Mouse (Mus musculus): ENCODE results near the gene Fbxl8. TPM values are rescaled to one million over a fixed set of nuclear protein-coding genes. Genes with fewer than 3 reads are reported as not detected.

Gene Fbxl8
- total RNA-seq, 2 experiments from 2014 or later, result 0.80 to 0.83 TPM

GRCm38 (mm10) chr8:105254966-105255350 lies 9.5 kb upstream of the Fbxl8 start, which contains the start of gene B3gnt9:
TSS of gene B3gnt9 (minus strand) at chr8:105255153.
- peak in 1 of 2 experiments; percentile 45 for DNase-seq (ENCODE audit: low spot score in 2 of 2)
- intact Hi-C loops (cut with DNase I), result no loop called here

- intact Hi-C loops (cut with DNase I), result no loop called here
Measured at GRCm38 (mm10) chr8:105257318-105258114, 6.9 kb upstream of the Fbxl8 start.

DNA sequence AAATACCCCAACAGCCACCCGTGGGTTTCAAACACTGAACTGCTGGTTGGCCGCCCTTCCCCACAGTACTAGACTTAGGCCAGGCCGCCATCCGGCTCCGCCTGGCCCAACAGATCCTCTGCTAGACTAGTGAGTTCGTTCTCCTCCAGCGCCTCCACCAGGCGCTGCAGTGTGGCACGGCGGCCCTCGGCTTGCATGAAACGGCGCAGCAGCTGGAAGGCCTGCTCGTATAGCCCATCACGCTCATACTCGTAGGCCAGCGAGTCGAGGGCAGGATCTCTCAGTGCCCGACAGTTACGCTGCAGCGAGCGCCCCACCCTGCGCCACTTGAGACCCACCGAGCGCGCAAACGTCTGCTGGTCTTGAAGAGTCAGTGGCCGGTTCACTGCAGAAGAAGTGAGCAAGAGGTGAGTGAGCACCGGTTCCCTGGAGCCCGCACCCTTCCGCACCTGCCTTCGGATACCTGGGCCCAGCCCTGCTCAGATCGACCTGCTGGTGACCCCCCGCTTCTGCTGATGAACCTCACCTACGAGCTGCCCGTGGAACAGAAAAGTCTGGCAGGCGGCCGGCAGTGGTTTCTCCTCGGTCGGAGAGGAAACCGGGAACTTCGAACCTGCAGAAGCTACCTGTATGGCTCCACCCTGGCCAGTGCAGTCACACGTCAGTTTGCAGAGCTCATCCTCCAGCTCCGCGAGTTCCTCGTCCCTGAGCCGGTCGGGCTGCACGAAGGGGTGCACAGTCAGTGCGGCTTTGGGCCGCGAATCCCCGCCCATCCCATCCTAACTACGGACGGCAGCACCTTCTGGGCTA lies 5.3 kb upstream of the Fbxl8 start:
- intact Hi-C loops (cut with DNase I), result no loop called here
- DNase-seq (ENCODE audit: low spot score in 2 of 2), result no peak

More at GRCm38 (mm10) chr8:105257318-105258114, 6.9 kb upstream of the Fbxl8 start:
- DNase-seq (ENCODE audit: low spot score in 2 of 2), result no peak

- peak; percentile 59 to 69 for DNase-seq (ENCODE audit: low spot score in 2 of 2)
- intact Hi-C loops (cut with DNase I), result no loop called here
Measured at GRCm38 (mm10) chr8:105259721-105260320, 4.6 kb upstream of the Fbxl8 start.

DNA sequence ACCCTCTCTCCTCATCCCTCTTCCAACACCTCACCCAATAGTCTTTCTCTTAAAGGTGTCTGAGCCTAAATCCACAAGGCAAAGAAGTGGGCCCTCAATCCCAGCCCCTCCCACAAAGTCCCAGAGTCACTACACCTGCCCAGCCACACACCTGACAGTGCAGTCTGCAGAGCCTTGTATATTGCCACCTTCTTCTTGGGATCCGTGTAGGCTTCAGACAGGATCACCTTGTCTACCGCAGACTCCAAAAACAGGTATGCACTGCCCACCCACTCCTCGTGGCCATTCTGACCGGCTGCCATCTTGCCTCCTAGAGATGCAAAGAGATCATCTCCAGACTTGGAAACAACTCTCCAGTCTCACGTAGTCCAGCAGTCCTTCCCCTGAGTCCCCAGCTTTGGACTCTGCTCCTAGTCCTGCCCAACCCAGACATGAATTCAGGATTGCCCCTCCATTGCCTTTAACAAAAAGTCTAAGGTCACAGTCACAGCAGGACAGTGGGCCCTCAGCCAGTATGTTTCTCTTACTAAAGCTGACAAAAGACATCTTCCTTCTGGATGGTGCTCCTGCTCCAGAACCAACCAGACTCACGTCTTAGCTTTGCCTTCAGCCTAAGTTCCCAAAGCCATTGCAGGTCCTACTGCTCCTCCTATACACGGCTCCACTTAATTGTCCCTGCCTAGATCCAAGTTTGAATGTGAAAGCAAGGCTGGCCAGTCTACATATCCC lies 3.9 kb upstream of the Fbxl8 start:
- intact Hi-C loops (cut with DNase I), result no loop called here
- DNase-seq (ENCODE audit: low spot score in 2 of 2), result no peak

DNA sequence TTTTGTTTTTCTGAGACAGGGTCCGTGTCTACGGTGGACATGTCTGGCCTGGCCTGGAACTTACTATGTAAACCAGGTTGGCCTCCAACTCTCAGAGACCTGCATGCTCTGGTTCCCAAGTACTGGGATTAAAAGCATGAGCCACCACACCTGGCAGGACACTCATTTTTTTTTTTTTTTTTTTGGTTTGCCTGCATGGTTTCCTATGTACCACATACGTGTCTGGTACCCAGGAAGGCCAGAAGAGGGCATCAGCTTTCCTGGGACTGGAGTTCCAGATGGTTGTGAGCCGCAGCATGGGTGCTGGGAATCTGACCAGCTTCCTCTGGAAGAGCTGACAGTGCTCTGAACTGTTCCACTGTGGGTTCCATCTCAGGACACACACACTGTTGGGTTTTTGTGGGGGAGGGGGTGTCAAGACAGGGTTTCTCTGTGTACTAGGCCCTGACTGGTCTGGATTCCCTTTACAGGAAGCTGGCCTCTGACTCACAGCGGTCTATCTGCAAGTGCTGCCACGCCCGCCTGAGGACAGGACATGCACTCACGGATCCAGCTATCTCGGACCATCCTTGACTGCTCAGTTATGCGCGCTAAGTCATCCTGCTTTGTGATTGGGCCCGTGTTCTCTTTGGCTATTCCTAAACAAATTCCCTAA lies 3.0 kb upstream of the Fbxl8 start:
- no peak for DNase-seq (ENCODE audit: low spot score in 2 of 2)
- intact Hi-C loops (cut with DNase I), result no loop called here

GRCm38 (mm10) chr8:105263244-105263912 lies 1.1 kb upstream of the Fbxl8 start:
- no peak for DNase-seq (ENCODE audit: low spot score in 2 of 2)
- intact Hi-C loops (cut with DNase I), result no loop called here

DNA sequence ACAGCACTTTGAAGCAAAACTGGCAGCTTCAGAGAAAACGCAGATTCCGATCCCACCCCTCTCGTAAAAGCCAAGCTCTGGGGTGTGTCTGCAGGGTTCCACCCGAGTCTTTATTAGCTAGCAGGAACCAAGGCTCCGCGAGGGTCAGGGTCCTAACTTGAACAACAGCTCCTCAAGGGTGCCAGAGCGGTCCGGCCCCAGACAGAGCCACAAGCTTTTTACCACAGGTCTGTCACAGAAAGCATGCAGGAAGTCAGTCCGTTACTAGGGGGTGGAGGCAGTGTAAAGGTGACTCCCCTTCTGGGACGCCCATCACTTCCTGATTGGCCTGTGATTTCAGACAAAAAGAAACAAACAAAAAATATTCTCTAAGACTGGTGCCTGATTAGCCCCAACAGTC lies 680 bp downstream of the Fbxl8 start:
- DNase-seq (ENCODE audit: low spot score in 2 of 2), result no peak
- intact Hi-C loops (cut with DNase I), result no loop called here

- DNase-seq (ENCODE audit: low spot score in 2 of 2), result no peak
- intact Hi-C loops (cut with DNase I), result no loop called here
Measured at GRCm38 (mm10) chr8:105266775-105267174, 2.3 kb downstream of the Fbxl8 start.

GRCm38 (mm10) chr8:105268342-105269074 lies 4.1 kb downstream of the Fbxl8 start:
- DNase-seq (ENCODE audit: low spot score in 2 of 2), result peak; percentile 87 to 90
- intact Hi-C loops (cut with DNase I), result no loop called here

DNA sequence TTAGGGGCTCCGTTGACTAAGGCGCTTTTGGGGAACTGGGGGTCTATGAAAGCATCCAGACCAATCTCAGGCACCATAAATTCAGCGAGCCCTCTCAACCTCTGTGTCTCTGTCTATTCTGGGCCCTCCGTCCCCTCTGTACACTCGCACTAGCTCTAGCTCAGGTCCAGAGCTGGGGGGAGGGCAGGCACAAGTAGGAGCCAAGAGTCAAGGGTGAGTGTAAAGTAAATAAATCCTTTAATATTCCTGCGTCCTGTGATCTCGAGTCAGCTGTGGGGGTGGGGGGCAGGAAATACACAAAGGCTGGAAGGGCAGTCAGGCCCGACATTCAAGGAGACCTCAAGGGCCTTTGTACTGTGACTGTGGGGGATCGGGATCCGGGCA lies 4.6 kb downstream of the Fbxl8 start:
- intact Hi-C loops (cut with DNase I), result no loop called here
- no peak for DNase-seq (ENCODE audit: low spot score in 2 of 2)

DNA sequence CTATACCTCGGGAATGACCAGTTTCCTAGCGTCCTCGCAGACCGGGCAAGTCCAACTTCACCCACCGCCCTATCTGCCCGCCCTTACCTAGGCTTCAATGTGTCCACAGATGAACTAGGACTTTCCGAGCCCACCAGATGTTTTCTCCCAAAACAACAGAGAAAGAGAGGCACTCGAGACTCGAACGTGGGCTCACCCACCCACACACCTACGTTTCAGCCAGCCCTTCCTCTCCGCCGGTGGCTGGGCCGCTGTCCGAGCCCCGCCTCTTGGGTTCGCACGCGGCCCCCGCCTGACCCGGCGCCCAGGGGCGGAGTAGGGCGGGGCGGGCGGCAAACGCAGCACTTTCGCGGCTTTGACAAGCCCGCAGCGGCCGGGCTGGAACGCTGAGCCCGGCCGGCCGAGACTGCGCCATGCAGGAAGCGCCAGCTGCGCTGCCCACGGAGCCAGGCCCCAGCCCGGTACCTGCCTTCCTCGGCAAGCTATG lies 5.1 kb downstream of the Fbxl8 start, which contains the start of gene Hsf4:
Gene Hsf4 (plus strand): TSS at position 341 of the 487 bp plus-strand sequence.
- no peak for DNase-seq (ENCODE audit: low spot score in 2 of 2)
- intact Hi-C loops (cut with DNase I), result no loop called here

GRCm38 (mm10) chr8:105270101-105270915 lies 5.9 kb downstream of the Fbxl8 start:
- intact Hi-C loops (cut with DNase I), result no loop called here
- no peak for DNase-seq (ENCODE audit: low spot score in 2 of 2)

GRCm38 (mm10) chr8:105270916-105271186 lies 6.4 kb downstream of the Fbxl8 start:
- DNase-seq (ENCODE audit: low spot score in 2 of 2), result no peak
- intact Hi-C loops (cut with DNase I), result no loop called here

GRCm38 (mm10) chr8:105275387-105275786 lies 10.9 kb downstream of the Fbxl8 start:
- DNase-seq (ENCODE audit: low spot score in 2 of 2), result no peak
- intact Hi-C loops (cut with DNase I), result no loop called here

- DNase-seq (ENCODE audit: low spot score in 2 of 2), result no peak
Measured at GRCm38 (mm10) chr8:105275840-105276239, 11.4 kb downstream of the Fbxl8 start, which contains the start of gene Nol3. TSS of gene Nol3 (plus strand) at chr8:105276140.

More at GRCm38 (mm10) chr8:105275840-105276239, 11.4 kb downstream of the Fbxl8 start, which contains the start of gene Nol3:
- intact Hi-C loops (cut with DNase I), result no loop called here
